Comparison of ENCODE assay signal across 8 mouse cellular contexts in genomic region chr5:35679256-35680155, GRCm38 (mm10). TPM values are rescaled to one million over a fixed set of nuclear protein-coding genes. Genes with fewer than 3 reads are reported as not detected.
A peak's percentile ranks its signal among the peaks of the same experiment; 100 is the strongest.
DNase-seq lines count a peak whose midpoint lies in the region; ATAC-seq and TF ChIP-seq lines count a peak whose summit lies in the region.

TSS of gene Htra3 (minus strand) at chr5:35679782.

- no peaks in the 10 kb centered on the region for H3K36me3 ChIP-seq in embryonic facial prominence, embryonic 15.5 days
- no peaks in the 10 kb centered on the region for H3K36me3 ChIP-seq in heart, embryonic 14.5 days (ENCODE audit: control insufficient read depth, insufficient read depth, low read length)
- H3K36me3 ChIP-seq in limb, embryonic 12.5 days: no peaks in the 10 kb centered on the region
- no peaks in the 10 kb centered on the region for H3K36me3 ChIP-seq in midbrain, postnatal 0 days (ENCODE audit: insufficient read depth, low read length)

- peak within 1 kb of the TSS; percentile 40 for H3K9ac ChIP-seq in embryonic facial prominence, embryonic 15.5 days
- peak within 1 kb of the TSS; percentile 75 for H3K9ac ChIP-seq in heart, embryonic 14.5 days (ENCODE audit: low read length)
- H3K9ac ChIP-seq in limb, embryonic 12.5 days (replicated peaks): peak within 1 kb of the TSS; percentile 69
- H3K9ac ChIP-seq in midbrain, postnatal 0 days (replicated peaks; ENCODE audit: low read length, poor library complexity, severe bottlenecking): peak within 1 kb of the TSS; percentile 24; the same call in 1 of the 2 replicates

- DNase-seq in ovary, postnatal 36 days (ENCODE audit: low spot score): peak; percentile 64
- no peak for DNase-seq in ovary, postnatal 14 days (ENCODE audit: low spot score)
- no peak for DNase-seq in midbrain, postnatal 0 days (ENCODE audit: low spot score)
- no peak for DNase-seq in embryo, embryonic 11 days
- no peak for DNase-seq in spleen, postnatal 10 days (ENCODE audit: low spot score in 2 of 2)

- ATAC-seq in embryonic facial prominence, embryonic 15.5 days (ENCODE audit: insufficient number of reproducible peaks, low FRiP score, low TSS enrichment, low read depth): peak; percentile 74; the same call in 1 of the 2 replicates
- no peak for ATAC-seq in heart, embryonic 14.5 days (ENCODE audit: insufficient number of reproducible peaks, insufficient read depth, low FRiP score, low read depth)
- ATAC-seq in limb, embryonic 12.5 days (ENCODE audit: insufficient number of reproducible peaks, insufficient read depth, low FRiP score, low TSS enrichment, low read depth): 0 out of 2 replicates have a peak, but pooled peaks have one; percentile 58
- 0 out of 2 replicates have a peak, but pooled peaks have one; percentile 41 for ATAC-seq in midbrain, postnatal 0 days (ENCODE audit: low FRiP score)

- WGBS in embryonic facial prominence, embryonic 15.5 days: 10% methylated on average over 42 of the region's 42 CpGs
- 10% methylated on average over 41 of the region's 42 CpGs for WGBS in heart, embryonic 14.5 days
- WGBS in limb, embryonic 12.5 days: 10% methylated on average over 42 of the region's 42 CpGs
- WGBS in midbrain, postnatal 0 days: 13% methylated on average over 35 of the region's 42 CpGs

- peaks cover 47% of the 10 kb centered on the region for H3K27me3 ChIP-seq in embryonic facial prominence, embryonic 15.5 days
- peaks cover 43% of the 10 kb centered on the region for H3K27me3 ChIP-seq in heart, embryonic 14.5 days (ENCODE audit: control insufficient read depth, insufficient read depth, low read length)
- H3K27me3 ChIP-seq in limb, embryonic 12.5 days: peaks cover 56% of the 10 kb centered on the region
- peaks cover 29% of the 10 kb centered on the region for H3K27me3 ChIP-seq in midbrain, postnatal 0 days (ENCODE audit: insufficient read depth, low read length)

- peak within 1 kb of the TSS; percentile 51 for H3K4me3 ChIP-seq in embryonic facial prominence, embryonic 15.5 days (replicated peaks)
- H3K4me3 ChIP-seq in heart, embryonic 14.5 days (ENCODE audit: control insufficient read depth in 1 of 2, insufficient read depth in 1 of 2, low read depth in 1 of 2, low read length in 2 of 2): peak within 1 kb of the TSS; percentile 46 to 54
- H3K4me3 ChIP-seq in limb, embryonic 12.5 days (replicated peaks): peak within 1 kb of the TSS; percentile 52
- H3K4me3 ChIP-seq in midbrain, postnatal 0 days (ENCODE audit: low read depth, low read length): peak within 1 kb of the TSS; percentile 37

- H3K27ac ChIP-seq in embryonic facial prominence, embryonic 15.5 days (replicated peaks): no peak within 1 kb of the TSS
- no peak within 1 kb of the TSS for H3K27ac ChIP-seq in heart, embryonic 14.5 days (replicated peaks in 1 of 2; ENCODE audit: control insufficient read depth in 1 of 2, insufficient read depth in 1 of 2, low read depth in 2 of 2, low read length in 2 of 2)
- H3K27ac ChIP-seq in limb, embryonic 12.5 days: no peak within 1 kb of the TSS
- no peak within 1 kb of the TSS for H3K27ac ChIP-seq in midbrain, postnatal 0 days (ENCODE audit: low read depth, low read length)

- H3K4me2 ChIP-seq in embryonic facial prominence, embryonic 15.5 days (replicated peaks): peak within 1 kb of the TSS; percentile 91
- H3K4me2 ChIP-seq in heart, embryonic 14.5 days (ENCODE audit: low read length): peak within 1 kb of the TSS; percentile 91
- H3K4me2 ChIP-seq in limb, embryonic 12.5 days: peak within 1 kb of the TSS; percentile 97
- H3K4me2 ChIP-seq in midbrain, postnatal 0 days (ENCODE audit: low read depth, low read length, poor library complexity, severe bottlenecking): peak within 1 kb of the TSS; percentile 74

- TF ChIP-seq CTCF in midbrain, postnatal 0 days (IDR thresholded peaks at IDR 0.05): no peak

- no peaks in the 10 kb centered on the region for H3K9me3 ChIP-seq in embryonic facial prominence, embryonic 15.5 days (replicated peaks)
- H3K9me3 ChIP-seq in heart, embryonic 14.5 days (ENCODE audit: control insufficient read depth, low read length): no peaks in the 10 kb centered on the region
- H3K9me3 ChIP-seq in limb, embryonic 12.5 days: no peaks in the 10 kb centered on the region
- no peaks in the 10 kb centered on the region for H3K9me3 ChIP-seq in midbrain, postnatal 0 days (ENCODE audit: low read length)

- H3K4me1 ChIP-seq in embryonic facial prominence, embryonic 15.5 days: peaks cover 12% of the 10 kb centered on the region
- H3K4me1 ChIP-seq in heart, embryonic 14.5 days (ENCODE audit: control insufficient read depth in 2 of 2, insufficient read depth in 2 of 2, low read length in 2 of 2): peaks cover 11 to 14% of the 10 kb centered on the region in 2 experiments
- peaks cover 23% of the 10 kb centered on the region for H3K4me1 ChIP-seq in limb, embryonic 12.5 days (replicated peaks)
- no peaks in the 10 kb centered on the region; the same call in 1 of the 2 replicates for H3K4me1 ChIP-seq in midbrain, postnatal 0 days (ENCODE audit: insufficient read depth, low read length)

RNA-seq across cellular contexts. Expression of gene Htra3, which starts in this region (rescaled TPM):
- 31.3 and 33.0 TPM in 2 replicates for polyA plus RNA-seq in embryonic facial prominence, embryonic 15.5 days (2015; fragmentation: Nextera tagmentation; extraction: Ambion mirVana)
- polyA plus RNA-seq in heart, embryonic 14.5 days (2014; fragmentation: Nextera tagmentation; extraction: Ambion mirVana): 7.6 and 7.8 TPM in 2 replicates
- 3.4 and 4.5 TPM in 2 replicates for polyA plus RNA-seq in limb, embryonic 12.5 days (2016; fragmentation: Nextera tagmentation; extraction: Ambion mirVana)
- total RNA-seq in midbrain, postnatal 0 days (2014; rRNA removed): 19.9 and 26.3 TPM in 2 replicates
- polyA plus RNA-seq in midbrain, postnatal 0 days (2015; fragmentation: Nextera tagmentation; extraction: Ambion mirVana): 20.9 and 22.0 TPM in 2 replicates

Comparison
In these comparisons a context has a peak if more than half of its experiments do, and no peak if none do; other contexts are left out.
1. H3K9ac ChIP-seq: peak in every context shown above with its lines; median percentile 75 in heart, embryonic 14.5 days; 69 in limb, embryonic 12.5 days; 40 in embryonic facial prominence, embryonic 15.5 days; 24 in midbrain, postnatal 0 days.